20 mouse cellular contexts compared by ENCODE assay signal in the genomic region with DNA sequence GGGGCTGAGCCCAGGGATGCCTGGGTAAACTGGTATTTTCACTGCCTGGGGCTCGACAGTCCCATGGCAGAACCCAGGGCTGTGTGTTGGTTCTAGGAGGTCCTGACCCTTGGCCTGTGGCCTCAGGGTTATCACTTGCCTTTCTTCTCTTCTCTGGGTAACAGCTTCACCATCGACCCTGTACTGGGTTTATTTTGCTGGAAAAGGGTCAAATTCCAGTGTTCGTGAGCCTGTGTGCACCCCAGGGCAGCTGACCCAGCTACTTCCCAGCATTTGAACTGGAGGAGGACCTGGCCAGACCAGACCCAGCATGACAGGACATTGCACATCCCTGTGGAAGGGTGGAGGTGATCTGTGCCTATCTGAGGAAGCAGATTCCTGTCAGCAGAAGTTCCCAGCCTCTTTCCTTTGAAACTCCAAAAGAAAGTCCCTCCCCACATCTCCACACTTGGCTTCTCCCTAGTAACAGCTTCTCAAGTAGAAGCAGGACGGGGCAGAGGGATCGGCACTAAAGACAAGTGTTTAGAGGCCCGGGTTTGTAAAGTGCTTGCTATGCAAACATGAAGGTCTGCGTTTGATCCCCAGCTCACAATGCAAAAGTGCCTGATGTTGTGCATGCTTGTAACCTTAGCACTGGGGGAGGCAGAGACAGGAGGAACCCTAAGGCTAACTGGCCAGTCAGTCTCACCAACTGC.
DNase-seq lines count a peak whose midpoint lies in the region; ATAC-seq and TF ChIP-seq lines count a peak whose summit lies in the region.
"Had no signal": no experiment of that assay in that cellular context is flagged by ENCODE, and none has a peak within 500 bp of the region (broad histone marks: within the 10 kb centered on the region; RNA-seq: fewer than 3 reads in every experiment).

No protein-coding gene starts in this region.

- TF ChIP-seq EP300 in stomach, postnatal 0 days (optimal IDR thresholded peaks at IDR 0.05), result no peak

- H3K27ac ChIP-seq in heart, embryonic 10.5 days, result 0 out of 2 replicates have a peak overlapping the region, but pooled peaks have one; percentile 6
- no peak overlapping the region for H3K27ac ChIP-seq in stomach, embryonic 14.5 days (ENCODE audit: low read length)
- no peak overlapping the region for H3K27ac ChIP-seq in stomach, postnatal 0 days (replicated peaks)
- H3K27ac ChIP-seq in liver, embryonic 15.5 days (replicated peaks), result peak overlapping the region; percentile 66
- H3K27ac ChIP-seq: forebrain, embryonic 13.5 days; heart, embryonic 13.5 days; limb, embryonic 12.5 days had no signal

- intact Hi-C loops in heart, postnatal 36 days (cut with DNase I), result no loop called here

- no peaks in the 10 kb centered on the region for H3K9me3 ChIP-seq in heart, embryonic 10.5 days
- no peaks in the 10 kb centered on the region for H3K9me3 ChIP-seq in stomach, embryonic 14.5 days (ENCODE audit: control insufficient read depth, low read depth, low read length)
- H3K9me3 ChIP-seq in stomach, postnatal 0 days (ENCODE audit: control insufficient read depth, low read length), result no peaks in the 10 kb centered on the region
- no peaks in the 10 kb centered on the region for H3K9me3 ChIP-seq in liver, embryonic 15.5 days (replicated peaks)
- H3K9me3 ChIP-seq: embryonic facial prominence, embryonic 10.5 days; forebrain, embryonic 13.5 days; heart, embryonic 13.5 days; limb, embryonic 12.5 days had no signal

- no peak overlapping the region for H3K9ac ChIP-seq in stomach, embryonic 14.5 days (replicated peaks; ENCODE audit: low read depth, low read length)
- H3K9ac ChIP-seq in stomach, postnatal 0 days (ENCODE audit: low read length), result no peak overlapping the region
- no peak overlapping the region for H3K9ac ChIP-seq in liver, embryonic 15.5 days
- H3K9ac ChIP-seq: forebrain, embryonic 13.5 days; heart, embryonic 13.5 days; limb, embryonic 12.5 days had no signal

- no peak overlapping the region for H3K4me3 ChIP-seq in heart, embryonic 10.5 days
- no peak overlapping the region for H3K4me3 ChIP-seq in stomach, embryonic 14.5 days (ENCODE audit: low read depth, low read length)
- H3K4me3 ChIP-seq in stomach, postnatal 0 days (ENCODE audit: low read depth, low read length), result no peak overlapping the region
- H3K4me3 ChIP-seq in liver, embryonic 15.5 days (replicated peaks), result no peak overlapping the region
- H3K4me3 ChIP-seq: embryonic facial prominence, embryonic 10.5 days; forebrain, embryonic 13.5 days; heart, embryonic 13.5 days; limb, embryonic 12.5 days; megakaryocyte, embryonic 14.5 days had no signal

- H3K36me3 ChIP-seq in heart, embryonic 10.5 days, result no peaks in the 10 kb centered on the region
- H3K36me3 ChIP-seq in stomach, embryonic 14.5 days (ENCODE audit: control insufficient read depth, insufficient read depth, low read length), result no peaks in the 10 kb centered on the region
- H3K36me3 ChIP-seq in stomach, postnatal 0 days (ENCODE audit: control insufficient read depth, insufficient read depth, low read length), result no peaks in the 10 kb centered on the region
- H3K36me3 ChIP-seq in liver, embryonic 15.5 days (replicated peaks), result no peaks in the 10 kb centered on the region
- H3K36me3 ChIP-seq: embryonic facial prominence, embryonic 10.5 days; heart, embryonic 13.5 days; limb, embryonic 12.5 days had no signal

- H3K27me3 ChIP-seq in heart, embryonic 10.5 days (ENCODE audit: insufficient read depth, poor library complexity, severe bottlenecking), result peaks cover 8% of the 10 kb centered on the region; the same call in 1 of the 2 replicates
- H3K27me3 ChIP-seq in stomach, embryonic 14.5 days (ENCODE audit: control insufficient read depth, insufficient read depth, low read length), result no peaks in the 10 kb centered on the region
- H3K27me3 ChIP-seq in stomach, postnatal 0 days (ENCODE audit: control insufficient read depth, insufficient read depth, low read length), result no peaks in the 10 kb centered on the region
- no peaks in the 10 kb centered on the region for H3K27me3 ChIP-seq in liver, embryonic 15.5 days
- H3K27me3 ChIP-seq: forebrain, embryonic 13.5 days; heart, embryonic 13.5 days; limb, embryonic 12.5 days had no signal

- peaks cover 35% of the 10 kb centered on the region for H3K4me1 ChIP-seq in heart, embryonic 10.5 days
- no peaks in the 10 kb centered on the region for H3K4me1 ChIP-seq in stomach, embryonic 14.5 days (ENCODE audit: control insufficient read depth, insufficient read depth, low read length)
- H3K4me1 ChIP-seq in stomach, postnatal 0 days (replicated peaks; ENCODE audit: control insufficient read depth, insufficient read depth), result no peaks in the 10 kb centered on the region
- peaks cover 38% of the 10 kb centered on the region for H3K4me1 ChIP-seq in liver, embryonic 15.5 days (replicated peaks)
- H3K4me1 ChIP-seq: forebrain, embryonic 13.5 days had no signal

- DNase-seq in heart, embryonic 10.5 days (ENCODE audit: low spot score), result no peak
- no peak for DNase-seq in heart, postnatal 36 days
- DNase-seq in stomach, postnatal 0 days (ENCODE audit: low spot score), result no peak
- no peak for DNase-seq in spleen, postnatal 36 days (ENCODE audit: low spot score in 2 of 2)
- DNase-seq: cerebellum, adult 9-11 months; heart, postnatal 4 days; kidney, adult 18-20 months; kidney, postnatal 36 days; layer of hippocampus, adult 9-11 months; spleen, adult 18-20 months; thymus, postnatal 4 days had no signal

- no peak for TF ChIP-seq CTCF in stomach, postnatal 0 days (IDR thresholded peaks at IDR 0.05; ENCODE audit: low read depth)

- ATAC-seq in stomach, embryonic 14.5 days (ENCODE audit: insufficient number of reproducible peaks, insufficient read depth, low FRiP score, low read depth), result peak; percentile 35; the same call in 1 of the 2 replicates
- no peak for ATAC-seq in stomach, postnatal 0 days (ENCODE audit: low FRiP score, low TSS enrichment)
- ATAC-seq in liver, embryonic 15.5 days (ENCODE audit: insufficient read depth), result peak; percentile 73
- no peak for ATAC-seq in megakaryocyte-erythroid progenitor cell, adult 5-6 weeks (replicated peaks; ENCODE audit: low FRiP score, low TSS enrichment, poor library complexity, severe bottlenecking)
- ATAC-seq: forebrain, embryonic 13.5 days; hindbrain, embryonic 16.5 days had no signal

- no peak overlapping the region for H3K4me2 ChIP-seq in stomach, embryonic 14.5 days (replicated peaks; ENCODE audit: low read depth, low read length)
- H3K4me2 ChIP-seq in stomach, postnatal 0 days (replicated peaks; ENCODE audit: low read depth), result no peak overlapping the region
- no peak overlapping the region for H3K4me2 ChIP-seq in liver, embryonic 15.5 days
- H3K4me2 ChIP-seq: forebrain, embryonic 13.5 days; heart, embryonic 13.5 days; limb, embryonic 12.5 days had no signal

- WGBS in heart, embryonic 10.5 days, result 42% methylated on average over 7 of the region's 7 CpGs
- 27% methylated on average over 7 of the region's 7 CpGs for WGBS in stomach, embryonic 14.5 days
- WGBS in stomach, postnatal 0 days, result 29% methylated on average over 7 of the region's 7 CpGs
- 54% methylated on average over 7 of the region's 7 CpGs for WGBS in liver, embryonic 15.5 days (ENCODE audit: insufficient replicate concordance)

Comparison
In these comparisons a context has a peak if more than half of its experiments do, and no peak if none do; other contexts are left out.
1. ATAC-seq: peak in stomach, embryonic 14.5 days (single experiment) and liver, embryonic 15.5 days (single experiment); none in stomach, postnatal 0 days (single experiment) and megakaryocyte-erythroid progenitor cell, adult 5-6 weeks (single experiment).
2. H3K27ac ChIP-seq: peak in heart, embryonic 10.5 days (single experiment) and liver, embryonic 15.5 days (single experiment); none in stomach, embryonic 14.5 days (single experiment) and stomach, postnatal 0 days (single experiment).